Mouse (Mus musculus) heart, postnatal 0 days (tissue): Measurements from ENCODE around the gene Sertad3.

Experiments
- CTCF ChIP-seq: IDR thresholded peaks from 2 replicates; pipeline ENCODE4 v1.5.1; 2016; ENCODE audit warnings: antibody characterized with exemption, control low read depth, low read depth
- EP300 ChIP-seq: IDR thresholded peaks from 2 replicates; pipeline ENCODE4 v1.6.1; 2016; ENCODE audit warnings: antibody characterized with exemption, low read depth

DNA sequence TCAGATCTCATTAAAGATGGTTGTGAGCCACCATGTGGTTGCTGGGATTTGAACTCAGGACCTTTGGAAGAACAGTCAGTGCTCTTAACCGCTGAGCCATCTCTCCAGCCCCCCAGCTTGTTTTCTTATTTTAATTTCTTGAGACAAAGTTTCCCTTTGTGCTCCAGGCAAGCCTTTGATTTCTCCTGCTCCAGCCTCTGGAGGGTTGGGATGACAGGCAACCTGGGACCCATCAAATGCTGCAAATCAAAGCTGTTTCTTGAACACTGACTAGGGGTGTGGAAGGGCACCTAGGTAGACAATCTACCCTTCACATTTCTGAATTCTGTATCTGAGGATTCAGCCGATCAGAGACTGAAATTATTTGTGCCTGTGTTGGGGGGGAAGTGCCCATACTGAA, 37.2 kb downstream of the Sertad3 start:
- TF ChIP-seq CTCF: no peak
- TF ChIP-seq EP300: no peak
